Mouse (Mus musculus) MN1 (cell line): Measurements from ENCODE around the gene Zyx.

Experiments
- DNase-seq: peaks from one replicate; pipeline ENCODE4 v3.0.0-alpha.2; 2016; ENCODE audit warnings: low spot score

Gene Zyx

DNA sequence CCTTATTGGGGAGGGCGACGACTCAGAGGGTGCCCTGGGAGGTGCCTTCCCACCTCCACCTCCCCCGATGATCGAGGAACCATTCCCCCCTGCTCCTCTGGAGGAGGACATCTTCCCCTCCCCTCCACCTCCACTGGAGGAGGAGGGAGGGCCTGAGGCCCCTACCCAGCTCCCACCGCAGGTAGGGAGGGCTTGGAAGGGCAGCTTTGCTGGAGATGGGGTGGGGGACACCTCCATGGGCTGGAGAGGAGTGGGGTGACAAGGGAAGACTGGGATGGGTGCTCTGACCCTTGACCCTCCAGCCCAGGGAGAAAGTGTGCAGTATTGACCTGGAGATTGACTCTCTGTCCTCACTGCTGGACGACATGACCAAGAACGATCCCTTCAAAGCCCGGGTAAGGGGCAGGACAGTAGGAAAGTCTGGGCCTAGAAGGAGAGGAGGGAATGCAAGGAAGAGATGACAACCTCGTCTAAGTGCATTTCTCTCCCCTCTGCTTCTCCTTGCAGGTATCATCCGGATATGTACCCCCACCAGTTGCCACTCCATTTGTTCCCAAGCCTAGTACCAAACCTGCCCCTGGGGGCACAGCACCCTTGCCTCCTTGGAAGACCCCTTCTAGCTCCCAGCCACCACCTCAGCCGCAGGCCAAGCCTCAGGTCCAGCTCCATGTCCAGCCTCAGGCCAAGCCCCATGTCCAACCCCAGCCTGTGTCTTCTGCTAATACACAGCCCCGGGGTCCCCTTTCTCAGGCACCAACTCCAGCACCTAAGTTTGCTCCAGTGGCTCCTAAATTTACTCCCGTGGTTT is 1.7 kb downstream of the Zyx start:
- DNase-seq = no peak

- no peak for DNase-seq
Measured at GRCm38 (mm10) chr6:42351776-42352485, 2.5 kb downstream of the Zyx start.

GRCm38 (mm10) chr6:42352486-42352846 is 3.0 kb downstream of the Zyx start:
- no peak for DNase-seq

GRCm38 (mm10) chr6:42353180-42353579 is 3.8 kb downstream of the Zyx start:
- no peak for DNase-seq

GRCm38 (mm10) chr6:42354076-42355019 is 4.9 kb downstream of the Zyx start:
- DNase-seq = peak; percentile 54

GRCm38 (mm10) chr6:42355366-42355765 is 5.9 kb downstream of the Zyx start:
- DNase-seq = no peak

GRCm38 (mm10) chr6:42355794-42356600 is 6.6 kb downstream of the Zyx start:
- DNase-seq = no peak

DNA sequence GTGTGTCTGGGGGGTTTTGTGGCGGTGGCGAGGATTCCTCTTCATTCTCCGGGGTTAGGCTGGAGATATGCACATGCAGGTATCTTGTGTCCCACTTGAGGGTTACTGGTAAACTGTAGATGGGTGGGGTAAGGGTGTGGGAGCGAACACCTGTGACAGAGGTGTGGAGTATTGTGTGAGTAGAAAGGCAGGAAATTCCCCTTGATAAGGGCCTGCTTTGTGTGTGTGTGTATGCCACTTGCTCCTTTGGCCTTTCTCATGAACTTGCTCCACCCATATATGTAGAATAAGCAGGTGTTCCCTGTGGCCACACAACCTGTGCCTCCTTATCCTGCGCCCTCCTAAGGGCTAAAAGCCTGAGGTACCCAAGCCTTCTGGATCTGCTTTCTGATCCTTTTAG is 7.5 kb downstream of the Zyx start:
- DNase-seq = no peak

- DNase-seq = no peak
Measured at GRCm38 (mm10) chr6:42357901-42358300, 8.5 kb downstream of the Zyx start.

GRCm38 (mm10) chr6:42358901-42359300 is 9.5 kb downstream of the Zyx start:
- no peak for DNase-seq

DNA sequence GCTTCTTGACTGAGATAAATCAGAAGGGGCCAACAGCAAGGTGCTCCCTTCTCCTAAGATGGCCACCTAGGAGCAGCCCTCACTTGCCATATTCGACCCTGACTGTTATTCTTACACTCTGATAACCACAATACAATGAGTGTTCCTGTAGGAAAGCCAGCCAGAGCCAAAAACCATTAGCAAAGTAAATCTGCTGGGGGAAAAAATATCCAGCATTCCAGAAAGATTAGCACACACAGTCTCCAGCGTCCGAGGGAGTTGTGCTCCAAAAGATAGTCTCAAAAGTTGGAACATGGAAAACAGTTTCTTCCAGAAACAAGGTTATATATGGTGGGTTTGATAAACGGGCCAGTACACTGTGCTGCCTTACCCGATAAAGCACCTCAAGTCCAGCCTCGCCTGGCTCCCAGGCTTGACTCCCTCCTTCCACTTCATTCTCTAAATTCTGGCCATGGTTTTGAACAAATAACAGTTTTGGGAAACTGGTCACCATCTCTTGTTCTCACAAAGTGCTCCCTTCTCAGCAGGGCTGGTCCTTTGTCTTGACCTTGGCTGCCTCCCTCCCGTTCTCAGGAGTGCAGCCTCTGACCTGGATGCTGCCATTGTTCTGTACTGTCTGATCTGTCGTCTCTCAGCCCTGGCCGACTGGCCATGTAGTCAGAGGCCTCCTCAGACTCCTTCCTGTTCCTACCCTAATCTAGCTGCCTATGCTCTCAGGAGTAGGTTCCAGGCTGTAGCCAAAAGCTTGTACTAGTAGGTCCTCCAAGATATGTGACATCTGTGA is 10.1 kb downstream of the Zyx start:
- DNase-seq = no peak

DNA sequence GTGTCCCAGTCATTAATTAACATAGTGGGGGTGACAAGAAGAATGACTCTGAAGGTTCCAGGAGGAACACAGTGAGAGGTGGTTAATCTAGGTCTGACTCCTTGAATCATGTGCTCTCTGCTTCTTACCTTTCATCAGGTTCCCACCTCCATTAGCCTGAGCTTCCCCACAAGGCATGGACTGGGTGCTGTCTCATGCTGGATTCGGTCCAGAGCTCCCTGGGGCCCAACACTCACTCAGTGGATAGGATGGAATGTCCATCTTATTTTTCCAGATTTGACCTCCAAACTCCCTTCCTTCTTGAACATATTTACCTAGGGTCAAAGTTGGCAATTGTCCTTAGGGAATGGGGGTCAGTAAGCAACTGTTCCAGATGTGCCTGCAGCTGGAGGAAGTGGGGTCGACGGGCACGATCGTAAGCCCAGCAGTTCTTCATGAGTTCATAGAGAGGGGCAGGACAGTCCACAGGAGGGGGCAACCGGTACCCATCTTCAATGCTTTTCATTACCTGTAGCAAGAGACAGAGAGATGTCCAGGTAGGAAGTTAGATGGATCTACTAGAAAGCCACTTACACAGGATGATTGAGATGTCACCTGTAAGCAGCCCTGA is 10.9 kb downstream of the Zyx start:
- no peak for DNase-seq

DNA sequence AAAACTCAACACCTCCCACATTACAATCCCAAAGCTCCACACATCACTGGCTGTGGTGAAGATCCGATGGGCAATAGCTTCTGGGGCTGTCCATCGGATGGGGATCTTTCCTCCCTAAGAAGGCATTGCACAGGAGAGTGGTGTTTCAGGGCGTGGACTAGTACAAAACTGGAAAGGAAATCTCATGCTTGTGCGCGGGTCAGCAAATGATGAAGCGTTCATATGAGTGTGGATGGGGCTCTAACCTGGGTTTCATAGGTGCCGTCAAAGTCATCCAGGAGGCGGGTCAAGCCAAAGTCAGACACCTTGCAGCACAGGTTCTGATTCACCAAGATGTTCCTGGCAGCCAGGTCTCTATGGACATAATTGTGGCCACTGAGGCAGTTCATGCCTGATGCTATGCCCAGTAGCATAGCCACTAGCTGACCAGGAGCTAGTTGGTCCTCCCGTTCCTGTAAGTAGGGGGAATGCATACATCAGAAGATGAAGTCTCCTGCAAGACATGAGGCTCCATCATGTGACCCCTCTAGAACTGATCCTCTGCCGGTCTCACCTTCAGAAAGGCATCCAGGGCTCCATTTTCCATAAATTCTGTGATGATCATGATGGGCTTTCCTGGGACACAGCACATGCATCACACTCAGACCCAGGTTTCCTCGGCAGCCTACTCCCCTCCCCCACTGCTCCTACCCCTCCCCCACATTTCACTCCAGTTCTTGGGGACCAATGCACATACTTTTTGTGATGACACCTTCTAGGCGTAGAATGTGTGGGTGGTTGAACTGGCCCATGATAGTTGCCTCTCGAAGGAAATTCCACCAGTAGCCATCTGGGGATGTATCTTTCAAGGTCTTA is 11.8 kb downstream of the Zyx start:
- no peak for DNase-seq

- DNase-seq = no peak
Measured at GRCm38 (mm10) chr6:42362074-42362473, 12.6 kb downstream of the Zyx start.

GRCm38 (mm10) chr6:42362497-42362896 is 13.1 kb downstream of the Zyx start:
- DNase-seq = no peak

GRCm38 (mm10) chr6:42362974-42363373 is 13.5 kb downstream of the Zyx start:
- DNase-seq = no peak

DNA sequence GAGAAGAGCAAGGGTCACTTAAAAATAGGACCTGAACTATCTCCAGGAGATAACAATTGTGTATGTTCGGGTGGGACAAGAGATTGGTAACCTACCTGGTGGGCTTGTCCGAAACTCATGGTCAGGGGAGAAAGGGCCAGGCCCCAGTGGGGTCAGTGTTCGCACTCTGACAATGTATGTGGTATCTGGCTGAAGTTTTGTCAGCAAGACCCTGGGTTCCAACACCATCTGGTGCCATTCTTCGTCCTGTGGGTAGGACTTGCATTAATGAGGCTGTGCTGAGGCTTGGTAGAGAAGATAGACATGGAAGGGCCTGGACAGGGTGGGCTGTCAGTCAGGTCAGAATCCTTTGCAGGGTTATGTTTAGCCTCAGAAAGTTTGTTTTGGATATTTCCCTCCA is 14.6 kb downstream of the Zyx start:
- DNase-seq = no peak

DNA sequence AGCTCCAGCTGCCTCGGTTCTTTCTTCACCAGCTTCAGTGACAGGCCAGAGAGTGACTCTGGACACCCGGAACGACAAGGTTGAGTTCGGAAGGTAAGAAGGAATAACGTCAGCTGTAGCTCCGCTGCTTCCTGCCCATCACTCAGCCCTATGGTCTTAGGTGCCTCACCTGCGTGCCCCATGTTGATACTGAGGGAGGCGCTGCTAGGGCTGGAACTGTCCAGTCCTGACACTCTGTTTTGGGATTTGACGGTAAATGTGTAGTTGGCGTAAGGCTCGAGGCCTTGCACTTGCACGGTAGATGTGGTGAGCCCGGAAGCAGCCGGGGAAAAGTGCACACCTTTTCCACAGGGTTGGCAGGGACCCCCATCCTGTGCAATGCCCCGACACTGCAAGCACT is 15.2 kb downstream of the Zyx start:
- no peak for DNase-seq

DNA sequence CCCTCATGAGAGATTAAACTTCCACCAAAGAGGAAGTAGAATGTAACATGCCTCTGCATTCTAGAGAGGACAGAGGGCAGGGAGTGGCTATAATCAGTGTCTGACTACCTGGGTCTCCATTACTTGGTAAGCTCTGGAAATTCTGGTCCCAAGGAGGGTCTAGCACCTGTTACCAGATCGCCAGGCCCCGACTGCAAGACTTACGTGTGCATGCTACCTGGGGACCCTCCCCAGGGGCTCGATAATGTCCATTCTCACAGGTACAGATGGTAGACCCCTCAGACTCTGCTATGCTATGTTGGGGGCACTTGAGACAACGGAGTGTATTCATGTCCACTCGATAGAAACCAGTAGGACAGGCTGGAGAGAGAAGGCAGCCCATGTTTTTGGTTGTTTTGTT is 15.8 kb downstream of the Zyx start:
- DNase-seq = no peak

- no peak for DNase-seq
Measured at GRCm38 (mm10) chr6:42369870-42370269, 20.4 kb downstream of the Zyx start.
